Mouse (Mus musculus): ENCODE results near the gene Cavin2. TPM values are rescaled to one million over a fixed set of nuclear protein-coding genes. Genes with fewer than 3 reads are reported as not detected.

The Cavin2 gene
- total RNA-seq (2012; rRNA removed) (not detected in 2 replicates), total RNA-seq (2014; rRNA removed) (not detected in 2 replicates), polyA plus RNA-seq (2012; ENCODE audit: insufficient read length, low read depth) (not detected in 2 replicates)

- no peak within 1 kb of the TSS for H3K9ac ChIP-seq (ENCODE audit: insufficient read depth, low read depth)
- in situ Hi-C loops (cut with MboI; ENCODE audit: low pct_ligation_motif_present, low pct_unique_long_range_greater_than_20kb, low sequenced_read_pairs), result no loop called here
- H3K79me2 ChIP-seq (replicated peaks; ENCODE audit: control insufficient read depth, extremely low read depth, insufficient read depth, poor library complexity, severe bottlenecking), result no peaks in the 10 kb centered on the region
- TF ChIP-seq BHLHE40 (IDR thresholded peaks at IDR 0.05; ENCODE audit: low read depth, low read length), result no peak
- TF ChIP-seq HCFC1 (IDR thresholded peaks at IDR 0.05; ENCODE audit: low read depth, low read length), result no peak
- TF ChIP-seq CTCF (conservative IDR thresholded peaks at IDR 0.05 in 1 of 2, IDR thresholded peaks at IDR 0.05 in 1 of 2; ENCODE audit: low read depth in 2 of 2, low read length in 2 of 2), result peak in 1 of 2 experiments; percentile 22; a peak in 2 of 4 replicates
- 0 out of 2 replicates have a peak, but pooled peaks have one; percentile 8 for TF ChIP-seq SMC3 (IDR thresholded peaks at IDR 0.05; ENCODE audit: low read depth, low read length)
- TF ChIP-seq CHD1 (IDR thresholded peaks at IDR 0.05; ENCODE audit: low read depth, low read length), result no peak
- no peak within 1 kb of the TSS for H3K4me3 ChIP-seq (replicated peaks in 1 of 3; ENCODE audit: low read depth in 2 of 3, low read length in 2 of 3, poor library complexity in 1 of 3)
- dilution Hi-C loops (cut with MboI; ENCODE audit: extremely low pct_ligation_motif_present, extremely low pct_unique_long_range_greater_than_20kb, low sequenced_read_pairs), result no loop called here
- H3K27ac ChIP-seq (ENCODE audit: insufficient read depth, low read depth), result no peak within 1 kb of the TSS
- no peaks in the 10 kb centered on the region for H3K9me3 ChIP-seq (replicated peaks; ENCODE audit: low read length)
- H3K4me2 ChIP-seq (ENCODE audit: insufficient read depth, low read depth, poor library complexity, severe bottlenecking), result peak within 1 kb of the TSS; percentile 54; the same call in 1 of the 2 replicates
- no peak for DNase-seq (ENCODE audit: extremely low read depth)
- H3K27me3 ChIP-seq (replicated peaks), result no peaks in the 10 kb centered on the region
- peaks cover 0 to 7% of the 10 kb centered on the region in 2 experiments; a peak in 1 of 4 replicates for H3K4me1 ChIP-seq (ENCODE audit: control insufficient read depth in 1 of 2, insufficient read depth in 2 of 2)
- H3K36me3 ChIP-seq (replicated peaks in 1 of 2; ENCODE audit: control insufficient read depth in 1 of 2, insufficient read depth in 1 of 2, low read length in 1 of 2), result no peaks in the 10 kb centered on the region
Measured at GRCm38 (mm10) chr1:51288755-51289619, at the start of gene Cavin2. TSS of gene Cavin2 (plus strand) at chr1:51289126.

GRCm38 (mm10) chr1:51241311-51241986 is 47.5 kb upstream of the Cavin2 start:
- in situ Hi-C loops (cut with MboI; ENCODE audit: low pct_ligation_motif_present, low pct_unique_long_range_greater_than_20kb, low sequenced_read_pairs), result no loop called here

GRCm38 (mm10) chr1:51243294-51243693 is 45.6 kb upstream of the Cavin2 start:
- dilution Hi-C loops (cut with MboI; ENCODE audit: extremely low pct_ligation_motif_present, extremely low pct_unique_long_range_greater_than_20kb, low sequenced_read_pairs), result no loop called here
- no peaks in the 10 kb centered on the region for H3K36me3 ChIP-seq (replicated peaks in 1 of 2; ENCODE audit: control insufficient read depth in 1 of 2, insufficient read depth in 1 of 2, low read length in 1 of 2)
- no peaks in the 10 kb centered on the region for H3K79me2 ChIP-seq (replicated peaks; ENCODE audit: control insufficient read depth, extremely low read depth, insufficient read depth, poor library complexity, severe bottlenecking)
- no peak overlapping the region for H3K9ac ChIP-seq (ENCODE audit: insufficient read depth, low read depth)
- H3K4me2 ChIP-seq (ENCODE audit: insufficient read depth, low read depth, poor library complexity, severe bottlenecking), result no peak overlapping the region
- H3K27me3 ChIP-seq (replicated peaks), result no peaks in the 10 kb centered on the region
- no peak for TF ChIP-seq CTCF (conservative IDR thresholded peaks at IDR 0.05 in 1 of 2, IDR thresholded peaks at IDR 0.05 in 1 of 2; ENCODE audit: low read depth in 2 of 2, low read length in 2 of 2)
- TF ChIP-seq MYC (IDR thresholded peaks at IDR 0.05; ENCODE audit: low read depth, low read length), result no peak
- no peak for TF ChIP-seq ELF1 (IDR thresholded peaks at IDR 0.05; ENCODE audit: low read depth, low read length)
- no peak for TF ChIP-seq USF2 (conservative IDR thresholded peaks at IDR 0.05; ENCODE audit: low read depth, low read length)
- no peak for TF ChIP-seq UBTF (IDR thresholded peaks at IDR 0.05; ENCODE audit: low read depth, low read length)
- no peaks in the 10 kb centered on the region for H3K4me1 ChIP-seq (ENCODE audit: control insufficient read depth in 1 of 2, insufficient read depth in 2 of 2)
- no peaks in the 10 kb centered on the region for H3K9me3 ChIP-seq (replicated peaks; ENCODE audit: low read length)
- H3K4me3 ChIP-seq (replicated peaks in 1 of 3; ENCODE audit: low read depth in 2 of 3, low read length in 2 of 3, poor library complexity in 1 of 3), result no peak overlapping the region
- in situ Hi-C loops (cut with MboI; ENCODE audit: low pct_ligation_motif_present, low pct_unique_long_range_greater_than_20kb, low sequenced_read_pairs), result no loop called here
- no peak overlapping the region for H3K27ac ChIP-seq (ENCODE audit: insufficient read depth, low read depth)
- no peak for DNase-seq (ENCODE audit: extremely low read depth)

More at GRCm38 (mm10) chr1:51241311-51241986, 47.5 kb upstream of the Cavin2 start:
- H3K9ac ChIP-seq (ENCODE audit: insufficient read depth, low read depth), result no peak overlapping the region
- no peaks in the 10 kb centered on the region for H3K36me3 ChIP-seq (replicated peaks in 1 of 2; ENCODE audit: control insufficient read depth in 1 of 2, insufficient read depth in 1 of 2, low read length in 1 of 2)
- H3K4me2 ChIP-seq (ENCODE audit: insufficient read depth, low read depth, poor library complexity, severe bottlenecking), result no peak overlapping the region
- H3K4me3 ChIP-seq (replicated peaks in 1 of 3; ENCODE audit: low read depth in 2 of 3, low read length in 2 of 3, poor library complexity in 1 of 3), result no peak overlapping the region
- H3K9me3 ChIP-seq (replicated peaks; ENCODE audit: low read length), result no peaks in the 10 kb centered on the region
- DNase-seq (ENCODE audit: extremely low read depth), result no peak
- H3K27ac ChIP-seq (ENCODE audit: insufficient read depth, low read depth), result no peak overlapping the region
- H3K27me3 ChIP-seq (replicated peaks), result no peaks in the 10 kb centered on the region
- no peaks in the 10 kb centered on the region for H3K79me2 ChIP-seq (replicated peaks; ENCODE audit: control insufficient read depth, extremely low read depth, insufficient read depth, poor library complexity, severe bottlenecking)
- no peaks in the 10 kb centered on the region for H3K4me1 ChIP-seq (ENCODE audit: control insufficient read depth in 1 of 2, insufficient read depth in 2 of 2)
- dilution Hi-C loops (cut with MboI; ENCODE audit: extremely low pct_ligation_motif_present, extremely low pct_unique_long_range_greater_than_20kb, low sequenced_read_pairs), result no loop called here
- no peak for TF ChIP-seq TCF12 (IDR thresholded peaks at IDR 0.05; ENCODE audit: low read depth, low read length)
- no peak for TF ChIP-seq IRF4 (IDR thresholded peaks at IDR 0.05; ENCODE audit: low read depth, low read length)
- TF ChIP-seq ETS1 (conservative IDR thresholded peaks at IDR 0.05; ENCODE audit: low read depth, low read length), result no peak
- TF ChIP-seq MYC (IDR thresholded peaks at IDR 0.05; ENCODE audit: low read depth, low read length), result no peak
- TF ChIP-seq POLR2A (IDR thresholded peaks at IDR 0.05; ENCODE audit: low read depth, low read length), result no peak
